Mouse (Mus musculus) forebrain, embryonic 14.5 days (tissue): ENCODE data around the gene Tenm3. TPM values are rescaled to one million over a fixed set of nuclear protein-coding genes. Genes with fewer than 3 reads are reported as not detected.

Experiments used
- ATAC-seq: fragments of 200-750 bp; cut with Nextera tagmentation; 2 replicates; pipeline ENCODE4 v1.8.0; 2017; ENCODE audit warnings: mild to moderate bottlenecking, moderate library complexity
- DNase-seq: peaks from one replicate; pipeline ENCODE4 v3.0.0-alpha.2; 2015; ENCODE audit warnings: low spot score
- H3K27ac ChIP-seq: fragments of 300-500 bp; sonication (generic); 2 replicates; pipeline ENCODE4 v1.5.1; 2014; ENCODE audit warnings: low read depth, mild to moderate bottlenecking, control low read depth, low read length, moderate library complexity
- H3K27me3 ChIP-seq: fragments of 300-500 bp; sonication (generic); replicated peaks from 2 replicates; pipeline ENCODE4 v1.6.1; 2014; ENCODE audit warnings: low read length, control low read depth, mixed read lengths; ENCODE audit not compliant: control insufficient read depth, insufficient read depth
- H3K36me3 ChIP-seq: fragments of 300-500 bp; sonication (generic); 2 replicates; pipeline ENCODE4 v1.6.1; 2014; ENCODE audit warnings: low read length, control low read depth; ENCODE audit not compliant: control insufficient read depth, insufficient read depth
- H3K4me1 ChIP-seq: fragments of 300-500 bp; sonication (generic); 2 replicates; pipeline ENCODE4 v1.6.1; 2014; ENCODE audit warnings: antibody characterized with exemption, low read length, control low read depth; ENCODE audit not compliant: control insufficient read depth, insufficient read depth
- H3K4me2 ChIP-seq: fragments of 300-500 bp; sonication (generic); 2 replicates; pipeline ENCODE4 v1.6.1; 2014; ENCODE audit warnings: mild to moderate bottlenecking, control low read depth, low read length
- H3K4me3 ChIP-seq: fragments of 300-500 bp; sonication (generic); 2 replicates; pipeline ENCODE4 v1.5.1; 2014; ENCODE audit warnings: low read depth, low read length, control low read depth
- H3K9ac ChIP-seq: fragments of 300-500 bp; sonication (generic); 2 replicates; pipeline ENCODE4 v1.6.1; 2014; ENCODE audit warnings: mild to moderate bottlenecking, low read length, control low read depth, moderate library complexity
- H3K9me3 ChIP-seq: fragments of 300-500 bp; sonication (generic); replicated peaks from 2 replicates; pipeline ENCODE4 v1.6.1; 2016; ENCODE audit warnings: low read length, control low read depth, mixed read lengths; ENCODE audit not compliant: control insufficient read depth
- WGBS: fragments of 180-500 bp; shearing (Covaris S2); extraction: QIAGEN DNeasy Blood & Tissue Kit; methylation state at CpG from one replicate; pipeline ENCODE4 v1.1.7; 2014; 5-methylcytosine and 5-hydroxymethylcytosine counted together
- polyA plus RNA-seq: library from polyadenylated mRNA; unstranded; fragments of >200 nt; fragmentation: Nextera tagmentation; extraction: Ambion mirVana; gene quantifications from 2 replicates; pipeline ENCODE4 v1.2.1, GENCODE M21; 2014

Gene Tenm3
- polyA plus RNA-seq, 1 experiment from 2014 or later: 12.5 TPM

GRCm38 (mm10) chr8:48554762-48555545 is 288.8 kb downstream of the Tenm3 start:
- Histone ChIP-seq H3K4me2 (peak overlapping the region; percentile 86), H3K27me3 (no peaks in the 10 kb centered on the region), H3K9me3 (no peaks in the 10 kb centered on the region), H3K36me3 (no peaks in the 10 kb centered on the region), H3K4me3 (peak overlapping the region; percentile 81), H3K27ac (peak overlapping the region; percentile 93), H3K9ac (peak overlapping the region; percentile 86), H3K4me1 (peaks cover 15% of the 10 kb centered on the region)
- ATAC-seq (peak; percentile 96), DNase-seq (peak; percentile 94)
- under 1% methylated on average over 81 of the region's 86 CpGs for WGBS

- Histone ChIP-seq H3K4me2 (peak overlapping the region; percentile 86), H3K4me1 (peaks cover 17% of the 10 kb centered on the region), H3K36me3 (no peaks in the 10 kb centered on the region), H3K27ac (no peak overlapping the region), H3K9me3 (no peaks in the 10 kb centered on the region), H3K27me3 (no peaks in the 10 kb centered on the region), H3K4me3 (peak overlapping the region; percentile 81), H3K9ac (peak overlapping the region; percentile 86)
- WGBS: under 1% methylated on average over 9 of the region's 9 CpGs
- ATAC-seq (no peak), DNase-seq (peak; percentile 66)
Observed at GRCm38 (mm10) chr8:48553791-48554288, 289.9 kb downstream of the Tenm3 start.

- Histone ChIP-seq H3K9me3 (no peaks in the 10 kb centered on the region), H3K9ac (no peak overlapping the region), H3K27me3 (no peaks in the 10 kb centered on the region), H3K27ac (no peak overlapping the region), H3K36me3 (no peaks in the 10 kb centered on the region), H3K4me3 (no peak overlapping the region), H3K4me1 (peaks cover 17% of the 10 kb centered on the region), H3K4me2 (peak overlapping the region; percentile 24)
- DNase-seq (peak; percentile 72), ATAC-seq (no peak)
- 6% methylated on average over 2 of the region's 2 CpGs for WGBS
Observed at GRCm38 (mm10) chr8:48552306-48552705, 291.4 kb downstream of the Tenm3 start.

- Histone ChIP-seq H3K27me3 (no peaks in the 10 kb centered on the region), H3K27ac (no peak overlapping the region; the same call in 1 of the 2 replicates), H3K36me3 (no peaks in the 10 kb centered on the region), H3K9ac (no peak overlapping the region), H3K4me2 (peak overlapping the region; percentile 28), H3K4me3 (no peak overlapping the region), H3K4me1 (peaks cover 17% of the 10 kb centered on the region), H3K9me3 (no peaks in the 10 kb centered on the region)
- WGBS: 39% methylated on average over 5 of the region's 5 CpGs
- ATAC-seq (no peak), DNase-seq (no peak)
Observed at GRCm38 (mm10) chr8:48551370-48551769, 292.4 kb downstream of the Tenm3 start.

GRCm38 (mm10) chr8:48548908-48549307 is 294.8 kb downstream of the Tenm3 start:
- Histone ChIP-seq H3K4me2 (no peak overlapping the region), H3K4me3 (no peak overlapping the region), H3K9ac (no peak overlapping the region), H3K36me3 (no peaks in the 10 kb centered on the region), H3K4me1 (peaks cover 17% of the 10 kb centered on the region), H3K9me3 (no peaks in the 10 kb centered on the region), H3K27me3 (no peaks in the 10 kb centered on the region), H3K27ac (no peak overlapping the region)
- no peak for ATAC-seq
- WGBS: 86% methylated on average over 9 of the region's 9 CpGs
- DNase-seq: no peak

GRCm38 (mm10) chr8:48545631-48546030 is 298.1 kb downstream of the Tenm3 start:
- Histone ChIP-seq H3K27me3 (no peaks in the 10 kb centered on the region), H3K9ac (no peak overlapping the region), H3K9me3 (no peaks in the 10 kb centered on the region), H3K4me3 (no peak overlapping the region), H3K27ac (no peak overlapping the region), H3K4me2 (no peak overlapping the region), H3K4me1 (peaks cover 11% of the 10 kb centered on the region), H3K36me3 (no peaks in the 10 kb centered on the region)
- DNase-seq (no peak), ATAC-seq (no peak)
- 74% methylated on average over 5 of the region's 5 CpGs for WGBS

- H3K27me3 ChIP-seq: no peaks in the 10 kb centered on the region
- H3K9ac ChIP-seq: no peak overlapping the region
- 53% methylated on average over 7 of the region's 7 CpGs for WGBS
- H3K4me3 ChIP-seq: no peak overlapping the region
- no peaks in the 10 kb centered on the region for H3K9me3 ChIP-seq
- DNase-seq (no peak), ATAC-seq (no peak)
- peaks cover 6% of the 10 kb centered on the region; the same call in 1 of the 2 replicates for H3K4me1 ChIP-seq
- no peaks in the 10 kb centered on the region for H3K36me3 ChIP-seq
- H3K4me2 ChIP-seq: no peak overlapping the region
- H3K27ac ChIP-seq: no peak overlapping the region
Observed at GRCm38 (mm10) chr8:48544840-48545239, 298.9 kb downstream of the Tenm3 start.

- Histone ChIP-seq H3K36me3 (no peaks in the 10 kb centered on the region), H3K27me3 (no peaks in the 10 kb centered on the region), H3K4me2 (no peak overlapping the region), H3K27ac (no peak overlapping the region), H3K4me1 (peaks cover 5% of the 10 kb centered on the region; the same call in 1 of the 2 replicates), H3K4me3 (no peak overlapping the region), H3K9ac (no peak overlapping the region), H3K9me3 (no peaks in the 10 kb centered on the region)
- ATAC-seq (no peak), DNase-seq (no peak)
- WGBS: 72% methylated on average over 17 of the region's 17 CpGs
Observed at GRCm38 (mm10) chr8:48542141-48542540, 301.6 kb downstream of the Tenm3 start.

- peaks cover 5% of the 10 kb centered on the region; the same call in 1 of the 2 replicates for H3K4me1 ChIP-seq
- no peaks in the 10 kb centered on the region for H3K9me3 ChIP-seq
- no peak for DNase-seq
- H3K27me3 ChIP-seq: no peaks in the 10 kb centered on the region
- no peak overlapping the region for H3K9ac ChIP-seq
- no peak overlapping the region for H3K4me2 ChIP-seq
- H3K36me3 ChIP-seq: no peaks in the 10 kb centered on the region
- WGBS: 41% methylated on average over 8 of the region's 8 CpGs
- no peak overlapping the region for H3K4me3 ChIP-seq
- ATAC-seq: no peak
- H3K27ac ChIP-seq: no peak overlapping the region
Observed at GRCm38 (mm10) chr8:48540894-48541293, 302.9 kb downstream of the Tenm3 start.
